Mouse (Mus musculus) fat pad, adult 2 months (tissue): ENCODE measurements at regions not wholly inside any gene's neighbourhood (a gene's known extent, or its start where the extent isn't known, plus 50 kb on each side); places are given as distances from the start of the nearest gene placed in this dataset.

ENCODE experiments used
- DNase-seq: peaks from one replicate; pipeline ENCODE4 v3.0.0-alpha.2; 2011; ENCODE audit warnings: low read depth, low spot score; ENCODE audit errors: extremely low read depth

DNA sequence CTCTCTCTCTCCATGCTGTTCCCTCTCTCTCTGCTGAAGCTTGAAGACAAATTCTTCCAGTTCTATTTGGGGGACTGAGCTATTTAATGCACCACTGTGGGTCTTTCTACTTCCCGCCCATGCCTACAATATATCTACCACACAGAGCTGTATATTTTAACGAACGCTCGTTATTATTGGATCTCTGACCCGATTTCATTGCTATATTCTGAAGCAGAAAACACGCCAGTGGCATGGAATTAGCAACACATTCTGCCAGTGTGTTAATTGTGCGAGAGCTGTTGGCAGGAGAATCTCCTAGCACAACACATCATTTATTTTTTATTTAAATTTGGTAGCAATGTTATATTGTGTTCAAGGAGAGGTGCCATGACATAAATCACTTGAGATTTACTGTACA is 497.2 kb upstream of the Smim15 start:
- no peak for DNase-seq

GRCm38 (mm10) chr13:107546181-107546900 is 497.9 kb upstream of the Smim15 start:
- DNase-seq = no peak

DNA sequence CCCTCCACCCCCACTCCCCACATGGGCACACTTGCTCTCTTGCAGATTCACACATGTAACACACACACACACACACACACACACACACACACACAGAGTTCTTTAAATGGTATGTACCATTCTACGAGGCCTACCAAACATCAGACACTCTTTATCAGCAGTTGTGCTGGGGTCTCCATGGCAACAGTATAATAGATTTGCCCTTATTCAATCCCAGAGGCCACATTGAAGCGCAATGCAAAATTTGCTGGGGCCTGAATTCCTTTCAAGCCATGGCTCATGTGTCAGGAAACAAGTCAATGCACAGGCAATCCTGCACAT is 502.7 kb upstream of the Smim15 start:
- no peak for DNase-seq

DNA sequence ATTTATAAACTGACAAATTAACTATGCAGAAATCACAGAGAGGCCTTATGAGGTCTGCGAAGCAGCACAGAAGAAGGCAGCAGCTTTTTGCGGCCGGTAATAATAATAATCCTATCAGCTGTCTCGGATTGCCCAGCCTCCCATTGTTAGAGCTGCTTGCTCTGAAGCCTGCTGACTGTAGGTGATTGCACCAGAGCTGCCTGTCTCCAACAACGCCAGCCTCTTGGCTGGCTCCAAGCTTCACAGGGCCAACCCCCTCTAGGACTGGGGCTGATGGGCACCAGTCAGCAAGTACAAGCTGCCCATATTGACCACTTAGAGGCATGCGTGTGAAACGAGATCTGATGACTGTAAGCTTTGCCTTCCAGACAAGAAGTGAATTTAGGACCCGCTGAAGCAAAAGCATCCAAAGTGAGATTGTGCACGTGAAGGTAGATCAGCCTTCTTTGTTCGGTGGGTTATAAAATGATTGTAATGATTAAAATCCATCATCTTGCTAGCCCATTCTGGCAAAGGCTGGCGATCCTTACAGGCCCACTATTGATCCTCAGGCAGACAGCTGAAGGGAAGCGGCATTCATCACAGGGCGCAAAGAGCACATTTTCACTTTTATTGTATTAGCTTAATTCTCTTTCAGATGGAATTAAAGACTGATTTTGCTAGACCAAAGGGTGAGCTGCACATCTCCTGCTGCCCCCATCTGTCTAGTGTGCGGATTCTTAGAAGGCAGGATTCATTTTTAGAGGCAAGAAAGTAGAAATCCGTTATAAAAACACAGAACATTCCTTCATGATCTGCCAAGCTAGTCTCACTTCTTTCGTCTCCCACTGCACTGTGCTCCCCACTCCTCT is 503.2 kb upstream of the Smim15 start:
- DNase-seq = no peak

DNA sequence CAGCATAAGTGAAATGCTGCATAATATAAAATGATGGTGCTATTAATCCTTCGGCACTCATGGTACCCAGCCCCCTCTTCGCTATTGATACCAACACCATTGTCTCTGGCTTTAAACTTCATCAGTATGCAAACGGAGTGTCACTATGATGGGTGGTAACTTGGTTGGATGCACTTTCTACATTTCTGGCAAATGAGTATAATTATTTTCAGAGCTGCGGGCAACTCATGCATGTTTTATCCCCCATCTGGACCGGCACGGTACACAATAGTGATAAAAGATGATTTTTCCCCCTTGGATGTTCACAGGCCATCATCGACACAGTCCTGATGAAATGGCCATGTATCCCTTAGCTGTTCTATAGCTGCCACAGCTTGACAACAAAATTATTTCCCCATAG is 503.9 kb upstream of the Smim15 start:
- DNase-seq = no peak

DNA sequence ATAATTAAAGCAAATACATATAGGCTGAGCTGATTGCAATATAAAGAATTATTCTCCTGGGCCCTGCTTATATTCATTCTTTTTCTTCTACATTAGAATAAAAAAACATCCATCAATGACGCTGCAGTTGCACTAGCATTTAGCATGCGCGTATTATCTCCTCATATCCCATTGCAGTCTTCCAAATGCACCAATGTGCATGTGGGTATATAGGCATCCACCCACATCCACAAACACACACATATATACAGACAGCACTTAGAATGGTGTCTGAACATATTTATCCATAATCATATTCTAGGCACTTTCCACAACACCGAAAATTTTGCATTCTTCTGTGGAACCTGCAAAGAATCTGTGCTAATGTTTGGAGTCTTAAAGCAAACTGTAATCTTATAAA is 504.4 kb upstream of the Smim15 start:
- DNase-seq = no peak

GRCm38 (mm10) chr13:107539326-107539725 is 504.9 kb upstream of the Smim15 start:
- DNase-seq = no peak

DNA sequence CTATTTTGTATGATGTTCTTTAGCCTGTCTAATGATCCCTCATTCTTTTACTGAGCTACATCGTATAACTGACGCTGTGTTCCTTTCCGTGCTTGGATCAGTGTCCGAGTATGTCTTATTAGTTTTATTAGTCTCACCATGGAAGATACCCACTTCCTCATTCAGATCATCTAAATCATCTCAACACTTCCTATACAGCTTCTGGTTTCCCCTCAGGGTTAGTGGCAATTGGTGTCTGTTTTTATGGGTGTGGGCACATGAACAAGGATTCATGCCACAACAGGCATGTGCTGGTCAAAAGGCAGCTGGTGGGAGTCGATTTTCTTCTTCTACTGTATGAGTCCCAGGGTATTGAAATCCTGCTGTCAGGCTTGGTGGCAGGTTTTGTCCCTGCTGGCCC is 509.0 kb upstream of the Smim15 start:
- DNase-seq = no peak

GRCm38 (mm10) chr13:107533323-107533722 is 510.9 kb upstream of the Smim15 start:
- no peak for DNase-seq

- DNase-seq = no peak
Observed at GRCm38 (mm10) chr13:107531528-107531927, 509.6 kb upstream of the Kif2a start.

DNA sequence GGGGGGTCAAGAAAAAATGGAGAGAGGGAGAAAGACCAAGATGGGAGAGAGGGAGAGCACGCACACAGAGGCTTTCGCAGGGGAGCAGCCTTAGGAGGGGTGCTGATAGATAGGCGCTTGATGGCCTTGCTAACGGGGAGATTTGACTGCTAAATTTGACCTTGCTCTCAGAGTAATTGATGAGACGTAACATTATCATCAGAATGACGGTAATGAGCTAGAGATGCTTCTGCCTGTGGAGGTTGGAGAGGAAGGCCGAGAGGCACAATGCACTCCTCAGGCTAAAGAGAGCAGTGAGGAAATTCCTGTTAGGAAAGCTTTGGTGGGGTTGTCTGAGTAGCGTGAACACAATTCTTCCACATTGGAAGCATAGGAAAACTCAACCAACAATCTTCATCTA is 509.1 kb upstream of the Kif2a start:
- DNase-seq = no peak

GRCm38 (mm10) chr13:107530392-107530791 is 508.5 kb upstream of the Kif2a start:
- DNase-seq = no peak

DNA sequence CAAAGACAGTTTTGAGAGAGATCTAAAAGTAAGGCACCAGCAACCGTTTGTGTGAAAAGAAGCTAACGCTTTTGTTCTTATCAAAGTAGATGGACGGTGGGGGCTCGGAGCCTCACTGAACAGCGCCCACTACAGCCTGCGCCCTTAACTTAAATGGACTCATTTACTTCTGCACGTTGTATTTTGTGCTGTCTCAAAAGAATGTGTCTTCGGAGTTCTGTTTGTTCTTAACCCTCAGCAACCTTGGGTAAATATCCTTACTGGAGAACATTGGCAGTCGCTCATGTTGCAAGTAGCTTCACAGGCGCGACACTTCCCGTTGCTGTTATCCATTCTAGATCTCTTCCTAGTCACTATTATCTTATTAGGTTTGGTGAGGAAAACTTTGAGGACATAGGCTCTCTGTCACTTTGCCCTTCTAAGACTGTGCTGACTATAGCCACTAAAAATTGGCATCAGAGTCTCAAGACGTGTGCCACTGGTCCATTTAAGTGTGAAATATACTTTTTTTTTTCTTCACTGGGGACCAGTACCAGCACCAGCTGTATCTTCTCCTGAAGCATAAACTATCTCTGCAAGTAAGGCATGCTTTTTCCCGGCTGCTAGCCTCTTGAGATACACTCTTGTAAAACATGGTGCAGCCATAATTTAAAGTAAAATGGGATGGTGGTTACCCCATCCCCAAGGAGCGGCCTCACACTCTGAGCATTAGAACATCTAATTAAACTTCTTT is 507.0 kb upstream of the Kif2a start:
- no peak for DNase-seq

DNA sequence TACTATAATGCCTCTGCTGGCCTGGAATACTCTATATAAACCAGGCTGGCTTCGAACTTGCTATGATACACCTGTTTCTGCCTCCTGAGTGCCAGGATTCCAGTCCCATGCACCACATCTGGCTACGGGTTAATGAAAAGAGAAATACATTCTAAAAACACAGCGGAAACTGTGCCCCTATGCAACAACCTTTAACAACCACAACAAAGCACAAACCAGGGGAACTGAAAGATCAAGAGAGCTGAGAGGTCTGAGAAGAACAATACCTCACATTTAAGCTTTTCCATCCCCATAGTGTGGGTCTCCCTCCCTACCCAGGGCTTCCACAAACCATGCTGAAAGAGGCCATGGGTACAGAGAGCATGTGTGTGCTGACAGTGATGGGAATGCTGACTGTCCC is 501.0 kb upstream of the Kif2a start:
- DNase-seq = no peak

GRCm38 (mm10) chr13:107514236-107514635 is 492.3 kb upstream of the Kif2a start:
- DNase-seq = no peak

- no peak for DNase-seq
Observed at GRCm38 (mm10) chr13:107513274-107514146, 491.6 kb upstream of the Kif2a start.

GRCm38 (mm10) chr13:107507336-107507735 is 485.4 kb upstream of the Kif2a start:
- no peak for DNase-seq

DNA sequence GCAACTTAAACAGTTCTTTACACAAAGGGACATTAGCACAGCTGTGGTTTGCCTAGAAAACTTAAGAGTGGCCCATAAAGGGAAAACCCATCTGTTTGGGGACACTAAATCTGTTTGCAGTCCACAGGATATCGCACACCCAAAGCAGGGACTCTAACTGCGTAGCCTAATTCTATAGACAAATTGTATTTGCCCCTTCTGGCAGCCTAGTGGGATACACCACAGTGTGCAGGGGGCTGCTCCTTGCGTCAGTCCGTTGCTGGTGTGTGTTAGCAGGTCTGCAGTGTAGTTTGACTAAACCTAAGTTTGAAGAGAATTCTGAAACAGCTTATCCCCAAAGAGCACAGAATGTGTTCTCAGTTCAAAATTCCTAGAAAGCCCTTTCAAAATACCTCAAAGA is 484.9 kb upstream of the Kif2a start:
- no peak for DNase-seq

GRCm38 (mm10) chr13:107505318-107505717 is 483.4 kb upstream of the Kif2a start:
- no peak for DNase-seq

GRCm38 (mm10) chr13:107502261-107502660 is 480.3 kb upstream of the Kif2a start:
- DNase-seq = no peak
